Mouse (Mus musculus): ENCODE data around the gene Acad9.
"Not testable (repeated sequence)": the region's sequence is repeated elsewhere in the genome, so short reads cannot be mapped to it uniquely, and the experiment has no call there.

Acad9 gene

DNA sequence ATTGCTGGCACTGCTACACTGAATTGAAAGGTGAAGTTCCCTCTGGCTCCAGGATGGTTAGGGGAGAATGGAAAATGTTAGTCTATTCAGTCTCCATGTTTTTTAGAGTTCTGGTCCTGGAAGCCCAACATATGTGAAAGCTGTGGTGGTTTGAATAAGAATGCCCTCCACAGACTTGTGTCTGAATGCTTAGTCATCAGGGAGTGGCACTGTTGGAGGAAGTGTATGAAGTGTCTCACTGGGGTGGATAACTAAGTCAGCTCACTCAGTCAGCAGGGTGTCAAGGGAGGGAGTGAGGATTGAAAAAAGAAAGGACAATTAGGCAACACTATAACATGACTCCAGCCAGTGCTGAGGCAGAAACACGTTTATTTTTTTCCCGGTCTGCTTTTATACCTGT lies 29.6 kb downstream of the Acad9 start:
- DNase-seq (ENCODE audit: low spot score), result no peak

DNA sequence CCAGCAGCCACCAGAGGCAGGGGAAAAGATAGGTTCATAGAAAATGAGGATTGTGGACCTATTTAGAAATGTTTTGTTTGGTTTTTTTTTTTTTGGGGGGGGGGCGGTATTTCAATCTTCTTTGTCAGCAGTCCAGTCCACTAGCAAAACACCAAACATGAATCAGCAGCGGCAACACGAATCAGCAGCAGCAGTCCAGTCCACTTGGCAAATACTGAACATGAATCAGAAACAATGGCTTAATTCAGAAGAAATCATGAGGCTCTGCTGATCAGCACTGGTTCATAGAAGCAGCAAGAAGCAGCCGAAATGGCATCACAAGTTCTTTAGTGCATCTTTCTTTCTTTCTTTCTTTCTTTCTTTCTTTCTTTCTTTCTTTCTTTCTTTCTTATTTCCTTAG lies 50.3 kb downstream of the Acad9 start:
- DNase-seq (ENCODE audit: low spot score), result no peak

DNA sequence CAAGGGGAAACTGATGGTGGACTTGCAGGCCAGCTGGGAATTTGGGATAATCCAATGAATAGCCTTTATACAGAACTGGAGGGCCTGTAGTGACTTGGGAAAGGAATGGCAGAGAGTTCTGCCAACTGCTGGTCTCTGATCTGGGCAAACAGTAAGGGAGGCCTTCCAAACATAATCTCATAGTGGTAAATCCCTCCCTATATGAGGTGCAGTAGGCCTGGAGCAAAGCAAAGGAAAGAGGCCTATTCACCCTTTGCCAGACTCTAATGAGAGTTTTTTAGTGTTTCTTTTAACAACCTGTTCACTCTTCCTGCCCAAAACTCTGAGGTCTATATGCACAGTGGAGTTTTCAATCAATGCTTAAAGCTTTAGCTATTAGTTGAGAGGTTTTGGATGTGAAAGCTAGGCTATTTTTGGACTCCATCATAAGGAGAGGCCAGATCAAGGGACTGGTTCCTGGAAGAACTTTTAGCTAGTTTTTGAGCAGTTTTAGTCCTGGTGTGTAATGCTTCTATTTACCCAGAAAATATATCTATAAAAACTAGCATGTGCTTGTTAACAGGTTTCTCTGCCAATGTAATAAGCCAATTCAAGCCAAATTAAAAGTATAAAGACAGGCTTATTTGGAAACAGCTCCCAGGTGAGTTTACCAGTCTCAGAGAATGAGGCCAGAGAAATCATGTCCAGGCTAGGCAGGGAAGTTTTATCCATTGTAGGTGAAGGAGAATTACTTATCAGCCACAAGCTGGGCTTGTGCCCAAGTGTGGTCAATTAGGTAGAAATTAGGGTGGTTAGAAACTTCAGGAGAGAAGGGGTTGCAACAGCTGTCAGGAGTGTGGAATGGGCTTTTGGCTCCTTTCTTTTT lies 54.1 kb downstream of the Acad9 start:
- DNase-seq (ENCODE audit: low spot score), result no peak

DNA sequence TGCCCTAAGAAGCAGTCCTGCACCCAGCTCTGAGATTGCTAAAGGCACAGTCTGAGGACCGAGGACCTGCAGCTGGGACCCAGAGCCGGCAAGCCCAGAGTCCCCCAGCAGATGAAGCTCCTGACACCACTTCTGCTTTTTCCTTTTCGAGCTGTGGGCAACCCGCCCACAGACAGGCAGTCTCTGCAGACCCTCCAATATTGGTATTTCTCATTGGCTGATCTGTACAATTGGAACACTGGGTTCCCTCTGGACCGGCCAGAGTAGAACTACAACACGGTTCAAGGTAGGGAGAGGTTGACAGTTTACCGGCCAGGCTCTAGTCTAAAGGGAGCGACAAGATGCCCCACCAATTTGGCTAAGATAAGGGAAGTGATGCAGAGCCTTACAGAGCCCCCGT lies 60.4 kb downstream of the Acad9 start:
- DNase-seq (ENCODE audit: low spot score), result not testable (repeated sequence)

DNA sequence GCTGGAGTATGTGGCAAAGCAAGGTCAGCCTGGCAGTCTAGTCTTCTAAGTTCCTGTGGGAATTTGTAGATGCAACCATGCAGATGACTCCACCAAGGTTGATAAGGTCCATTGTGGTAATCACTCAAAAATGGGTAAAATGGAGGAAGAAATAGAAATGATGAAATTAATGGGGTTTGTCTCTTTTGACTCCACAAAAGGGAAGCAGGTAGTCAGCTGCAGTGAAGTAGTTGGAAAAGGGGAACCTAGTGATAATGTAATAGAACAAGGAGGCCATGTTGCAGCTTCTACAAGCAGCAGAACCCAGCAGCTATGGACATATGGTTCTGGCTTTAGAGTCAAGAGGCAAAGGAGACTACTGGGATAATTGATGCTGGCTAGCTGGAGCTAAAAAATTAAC lies 70.4 kb downstream of the Acad9 start:
- DNase-seq (ENCODE audit: low spot score), result no peak

DNA sequence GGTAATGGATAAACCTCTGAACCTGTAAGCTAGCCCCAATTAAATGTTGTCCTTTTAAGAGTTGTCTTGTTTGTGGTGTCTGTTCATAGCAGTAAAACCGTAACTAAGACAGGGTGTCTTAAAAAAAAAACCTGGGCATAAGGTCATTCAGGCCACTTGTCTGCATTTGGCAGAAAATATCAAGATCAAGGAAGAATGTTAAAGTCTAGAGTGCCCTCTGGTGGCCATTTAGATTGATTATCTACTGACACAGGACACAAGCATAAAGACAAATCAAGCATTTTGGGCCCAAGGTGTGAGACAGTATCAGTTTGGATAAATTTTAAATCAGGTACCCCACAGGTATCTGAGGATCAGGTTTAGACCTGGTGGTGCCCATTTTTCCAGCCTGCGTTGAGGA lies 71.8 kb downstream of the Acad9 start:
- peak; percentile 79 for DNase-seq (ENCODE audit: low spot score)

DNA sequence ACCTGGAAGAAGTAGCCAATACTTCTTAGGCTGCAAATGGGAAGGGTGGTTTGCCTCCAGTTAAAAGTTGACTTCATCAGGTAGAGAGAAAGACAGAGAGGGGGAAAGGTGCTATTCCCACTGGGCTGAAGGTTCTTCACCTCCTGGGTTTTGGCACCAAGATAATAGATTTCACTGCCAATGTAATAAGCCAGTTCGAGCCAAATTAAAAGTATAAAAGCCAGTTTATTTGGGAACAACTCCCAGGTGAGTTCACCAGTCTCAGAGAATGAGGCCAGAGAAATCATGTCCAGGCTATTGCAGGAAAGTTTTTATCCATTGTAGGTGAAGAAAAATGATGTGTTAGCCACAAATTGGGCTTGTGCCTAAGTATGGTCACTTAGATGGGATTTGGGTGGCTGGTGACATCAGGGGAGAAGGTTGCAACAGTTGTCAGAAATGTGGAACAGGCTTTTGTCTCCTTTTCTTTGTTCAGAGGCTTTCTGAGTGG lies 72.4 kb downstream of the Acad9 start:
- DNase-seq (ENCODE audit: low spot score), result no peak

DNA sequence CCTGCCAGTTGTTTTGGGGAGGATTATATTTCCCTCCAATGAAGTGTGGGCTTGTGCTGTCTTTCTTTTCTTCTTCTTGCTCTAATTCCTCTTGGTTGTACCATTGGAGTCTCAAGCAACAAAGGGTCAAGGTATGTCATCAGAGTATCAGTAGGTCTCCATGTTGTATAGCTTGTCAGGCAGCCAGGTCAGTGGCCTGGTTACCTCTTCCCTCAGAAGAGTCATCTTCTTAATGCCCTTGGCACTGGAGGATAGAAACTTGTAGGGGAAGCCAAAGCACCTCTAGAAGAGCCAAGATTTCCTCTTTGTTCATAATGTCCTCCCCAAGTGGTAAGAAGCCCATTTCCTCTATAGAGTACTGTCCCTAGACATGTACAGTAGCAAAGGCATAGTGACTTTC lies 73.2 kb downstream of the Acad9 start:
- DNase-seq (ENCODE audit: low spot score), result no peak
